Mouse (Mus musculus): ENCODE results near the gene Atp8a2.

DNA sequence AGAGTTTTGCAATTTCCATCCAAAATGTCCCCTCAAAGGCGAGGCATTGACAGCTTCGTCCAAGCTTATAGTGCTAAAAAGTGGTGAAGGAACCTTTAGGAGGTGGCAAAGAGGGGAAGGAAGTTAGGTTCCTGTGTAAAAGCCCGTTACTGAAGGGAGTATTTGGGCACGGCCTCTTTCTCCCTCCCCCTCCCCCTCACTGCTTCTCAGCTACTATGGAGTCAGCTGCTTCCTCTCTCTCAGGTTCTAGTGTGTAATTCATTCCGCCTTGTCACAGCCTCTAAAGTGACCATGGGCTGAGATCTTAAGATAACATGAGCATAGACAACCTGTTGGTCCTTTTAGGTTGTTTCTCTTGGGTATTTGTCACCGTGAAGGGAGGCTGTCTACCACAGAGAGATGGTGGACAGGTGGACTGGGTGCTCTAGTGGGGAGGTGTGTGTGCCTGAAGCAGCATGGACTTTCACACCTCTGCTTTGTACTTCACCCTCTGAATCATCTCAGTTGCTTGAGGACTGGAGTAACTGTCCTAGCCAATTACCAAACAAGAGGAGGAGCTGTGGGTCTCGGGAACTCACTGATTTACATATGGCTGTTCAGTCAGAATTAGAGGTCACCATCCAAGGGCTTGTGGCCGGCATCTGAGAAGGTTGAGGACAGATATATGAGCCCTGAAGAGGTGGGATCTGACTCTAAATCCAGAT lies 229.0 kb downstream of the Atp8a2 start:
- TF ChIP-seq CTCF (IDR thresholded peaks at IDR 0.05; ENCODE audit: extremely low read depth, insufficient read depth, low read length) (no peak), POLR2A (IDR thresholded peaks at IDR 0.05; ENCODE audit: extremely low read depth, insufficient read depth, low read length) (no peak)
